Mouse (Mus musculus) c-Kit-positive CD71-negative TER-119-negative erythroid progenitor cells, embryonic 14.5 days (primary cell): Measurements from ENCODE around the gene Zpr1.
A peak's percentile ranks its signal among the peaks of the same experiment; 100 is the strongest.

ENCODE experiments used
- DNase-seq: peaks from one replicate; pipeline ENCODE4 v3.0.0-alpha.2; 2013; ENCODE audit warnings: low read depth

Gene Zpr1

GRCm38 (mm10) chr9:46272677-46273454, at the start of gene Zpr1:
Zpr1 (plus strand) TSS chr9:46273064.
- peak; percentile 82 for DNase-seq

GRCm38 (mm10) chr9:46223090-46223489, 49.8 kb upstream of the Zpr1 start:
- DNase-seq, result no peak

GRCm38 (mm10) chr9:46224101-46224500, 48.8 kb upstream of the Zpr1 start:
- no peak for DNase-seq

- no peak for DNase-seq
Measured at GRCm38 (mm10) chr9:46224945-46225660, 47.8 kb upstream of the Zpr1 start.

- no peak for DNase-seq
Measured at GRCm38 (mm10) chr9:46227064-46227614, 45.7 kb upstream of the Zpr1 start.

- no peak for DNase-seq
Measured at GRCm38 (mm10) chr9:46228491-46228890, 44.4 kb upstream of the Zpr1 start, which contains the start of gene Apoa1. Apoa1 (plus strand) TSS chr9:46228580.

GRCm38 (mm10) chr9:46229573-46230449, 43.1 kb upstream of the Zpr1 start:
- peak; percentile 65 for DNase-seq

- DNase-seq, result no peak
Measured at GRCm38 (mm10) chr9:46230450-46230975, 42.4 kb upstream of the Zpr1 start.

GRCm38 (mm10) chr9:46235196-46235595, 37.7 kb upstream of the Zpr1 start:
- no peak for DNase-seq

GRCm38 (mm10) chr9:46235596-46235648, 37.4 kb upstream of the Zpr1 start, which contains the start of gene Apoc3:
Apoc3 (minus strand) TSS chr9:46235636.
- DNase-seq, result no peak

- no peak for DNase-seq
Measured at GRCm38 (mm10) chr9:46235649-46236048, 37.2 kb upstream of the Zpr1 start.

GRCm38 (mm10) chr9:46238850-46239249, 34.0 kb upstream of the Zpr1 start:
- no peak for DNase-seq

GRCm38 (mm10) chr9:46240526-46241153, 32.2 kb upstream of the Zpr1 start, which contains the start of gene Apoa4:
Apoa4 (plus strand) TSS chr9:46240696.
- DNase-seq, result no peak

GRCm38 (mm10) chr9:46241818-46242217, 31.0 kb upstream of the Zpr1 start:
- no peak for DNase-seq

- DNase-seq, result no peak
Measured at GRCm38 (mm10) chr9:46243122-46243521, 29.7 kb upstream of the Zpr1 start.

GRCm38 (mm10) chr9:46243584-46243983, 29.3 kb upstream of the Zpr1 start:
- no peak for DNase-seq

- DNase-seq, result peak; percentile 72
Measured at GRCm38 (mm10) chr9:46246752-46247324, 26.0 kb upstream of the Zpr1 start.

GRCm38 (mm10) chr9:46256177-46256576, 16.7 kb upstream of the Zpr1 start:
- DNase-seq, result no peak

GRCm38 (mm10) chr9:46256658-46257385, 16.0 kb upstream of the Zpr1 start:
- DNase-seq, result no peak

GRCm38 (mm10) chr9:46257546-46257945, 15.3 kb upstream of the Zpr1 start:
- no peak for DNase-seq

- no peak for DNase-seq
Measured at GRCm38 (mm10) chr9:46259111-46259510, 13.8 kb upstream of the Zpr1 start.
